Mouse (Mus musculus): ENCODE measurements around the gene Gm10135. TPM values are rescaled to one million over a fixed set of nuclear protein-coding genes. Genes with fewer than 3 reads are reported as not detected.
A peak's percentile ranks its signal among the peaks of the same experiment; 100 is the strongest.
"Not testable (repeated sequence)": the region's sequence is repeated elsewhere in the genome, so short reads cannot be mapped to it uniquely, and the experiment has no call there.

The Gm10135 gene
- total RNA-seq, 2 experiments from 2014 or later: not detected

GRCm38 (mm10) chr5:72960096-72960495, 14.4 kb downstream of the Gm10135 start:
- peak; percentile 0 for DNase-seq

GRCm38 (mm10) chr5:72957281-72957680, 17.2 kb downstream of the Gm10135 start:
- peak; percentile 14 for DNase-seq

- DNase-seq: peak; percentile 28
Measured at GRCm38 (mm10) chr5:72953996-72954604, 20.4 kb downstream of the Gm10135 start.

- DNase-seq: no peak
Measured at GRCm38 (mm10) chr5:72950252-72950651, 24.2 kb downstream of the Gm10135 start.

- DNase-seq: no peak
Measured at GRCm38 (mm10) chr5:72948136-72948535, 26.4 kb downstream of the Gm10135 start.

- no peak for DNase-seq
Measured at GRCm38 (mm10) chr5:72940906-72941432, 33.5 kb downstream of the Gm10135 start.

- DNase-seq: no peak
Measured at GRCm38 (mm10) chr5:72939311-72939710, 35.2 kb downstream of the Gm10135 start.

- DNase-seq: not testable (repeated sequence)
Measured at GRCm38 (mm10) chr5:72938421-72938820, 36.1 kb downstream of the Gm10135 start.

GRCm38 (mm10) chr5:72933026-72933675, 41.4 kb downstream of the Gm10135 start:
- DNase-seq: no peak

- no peak for DNase-seq
Measured at GRCm38 (mm10) chr5:72927074-72927473, 47.4 kb downstream of the Gm10135 start.

- DNase-seq: no peak
Measured at GRCm38 (mm10) chr5:72922796-72923195, 51.7 kb downstream of the Gm10135 start.

- no peak for DNase-seq
Measured at GRCm38 (mm10) chr5:72921171-72921570, 53.3 kb downstream of the Gm10135 start.

- DNase-seq: no peak
Measured at GRCm38 (mm10) chr5:72920416-72920815, 54.1 kb downstream of the Gm10135 start.

- DNase-seq: no peak
Measured at GRCm38 (mm10) chr5:72916851-72917250, 57.7 kb downstream of the Gm10135 start.

- DNase-seq: no peak
Measured at GRCm38 (mm10) chr5:72916048-72916447, 58.5 kb downstream of the Gm10135 start.

Other genes with a start within 250 kb of the Gm10135 start
- gene Txk, start 221.9 kb downstream of the Gm10135 start, total RNA-seq (2021): under 1 TPM; 0.58 to 0.66 TPM
- 1 to 10 TPM; 3.5 to 4.9 TPM for gene Tec, start 106.2 kb downstream of the Gm10135 start, total RNA-seq (2021)
- gene Slain2, start 60.4 kb downstream of the Gm10135 start, total RNA-seq (2021): 10 to 100 TPM; 56.1 to 59.8 TPM
- gene Slc10a4, start 32.2 kb upstream of the Gm10135 start, total RNA-seq (2021): 10 to 100 TPM; 11.1 to 14.8 TPM

Data from adrenal gland, postnatal 10 days (tissue).